Mouse (Mus musculus) hindbrain, postnatal 0 days (tissue): ENCODE data around the gene Smyd3. TPM values are rescaled to one million over a fixed set of nuclear protein-coding genes. Genes with fewer than 3 reads are reported as not detected.

Source experiments
- ATAC-seq: fragments of 200-750 bp; cut with Nextera tagmentation; 2 replicates; pipeline ENCODE4 v1.8.0; 2017; ENCODE audit warnings: mild to moderate bottlenecking, moderate TSS enrichment, moderate library complexity
- DNase-seq: peaks from one replicate; pipeline ENCODE4 v3.0.0-alpha.2; 2015; ENCODE audit warnings: low spot score
- H3K27ac ChIP-seq: fragments of 300-500 bp; sonication (generic); 2 replicates; pipeline ENCODE4 v1.5.1; 2014; ENCODE audit warnings: mild to moderate bottlenecking
- H3K27me3 ChIP-seq: fragments of 300-500 bp; sonication (generic); 2 replicates; pipeline ENCODE4 v1.6.1; 2014; ENCODE audit warnings: low read length, mixed read lengths; ENCODE audit not compliant: insufficient read depth
- H3K36me3 ChIP-seq: fragments of 300-500 bp; sonication (generic); 2 replicates; pipeline ENCODE4 v1.6.1; 2014; ENCODE audit warnings: low read length, mixed read lengths; ENCODE audit not compliant: insufficient read depth
- H3K4me1 ChIP-seq: fragments of 300-500 bp; sonication (generic); 2 replicates; pipeline ENCODE4 v1.6.1; 2014; ENCODE audit warnings: antibody characterized with exemption, low read length, mixed read lengths; ENCODE audit not compliant: insufficient read depth
- H3K4me2 ChIP-seq: fragments of 300-500 bp; sonication (generic); 2 replicates; pipeline ENCODE4 v1.6.1; 2014; ENCODE audit warnings: low read depth, mild to moderate bottlenecking, low read length, moderate library complexity, mixed read lengths
- H3K4me3 ChIP-seq: fragments of 300-500 bp; sonication (generic); 2 replicates; pipeline ENCODE4 v1.5.1; 2014; ENCODE audit warnings: low read length
- H3K9ac ChIP-seq: fragments of 300-500 bp; sonication (generic); replicated peaks from 2 replicates; pipeline ENCODE4 v1.6.1; 2014; ENCODE audit warnings: mild to moderate bottlenecking, low read length, moderate library complexity, mixed read lengths
- H3K9me3 ChIP-seq: fragments of 300-500 bp; sonication (generic); 2 replicates; pipeline ENCODE4 v1.6.1; 2016; ENCODE audit warnings: low read length, mixed read lengths
- CTCF ChIP-seq: IDR thresholded peaks from 2 replicates; pipeline ENCODE4 v1.5.1; 2016; ENCODE audit warnings: antibody characterized with exemption, control low read depth, low read depth
- WGBS: fragments of 180-500 bp; shearing (Covaris S2); extraction: QIAGEN DNeasy Blood & Tissue Kit; methylation state at CpG from one replicate; pipeline ENCODE4 v1.1.7; 2014; 5-methylcytosine and 5-hydroxymethylcytosine counted together
- polyA plus RNA-seq: library from polyadenylated mRNA; unstranded; fragments of >200 nt; fragmentation: Nextera tagmentation; extraction: Ambion mirVana; gene quantifications from 2 replicates; pipeline ENCODE4 v1.2.1, GENCODE M21; 2015
- total RNA-seq: library from RNA; depleted of rRNA; stranded (reverse); fragments of >200 nt; gene quantifications from 2 replicates; pipeline ENCODE4 v1.2.3, GENCODE M21; 2014

The Smyd3 gene
- total and polyA plus RNA-seq, 2 experiments from 2014 or later = 15.4 to 26.1 TPM

DNA sequence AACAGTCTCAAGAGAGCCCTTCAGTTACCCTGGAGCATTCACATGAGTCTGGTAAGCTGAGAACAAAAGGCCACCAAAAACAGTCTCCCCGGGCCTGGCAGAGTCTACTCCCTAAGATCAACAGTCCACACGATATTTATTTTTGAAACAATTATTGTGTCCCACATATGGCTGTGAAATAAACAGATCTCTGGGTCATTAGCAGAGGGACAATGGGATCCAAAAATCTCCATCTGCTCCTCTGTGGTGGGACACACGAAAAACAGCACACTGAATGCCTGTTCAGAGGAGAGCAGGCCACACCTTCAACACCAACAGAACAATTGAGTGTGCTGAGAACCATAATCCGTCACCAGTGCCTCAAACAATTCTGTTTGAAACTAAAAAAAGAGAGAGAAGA lies 300.8 kb downstream of the Smyd3 start:
- no peak for ATAC-seq
- H3K4me1 ChIP-seq = no peaks in the 10 kb centered on the region
- no peak for DNase-seq
- no peaks in the 10 kb centered on the region for H3K36me3 ChIP-seq
- TF ChIP-seq CTCF = no peak
- no peaks in the 10 kb centered on the region for H3K9me3 ChIP-seq
- no peak overlapping the region for H3K4me2 ChIP-seq
- H3K4me3 ChIP-seq = no peak overlapping the region
- H3K27me3 ChIP-seq = no peaks in the 10 kb centered on the region
- 32% methylated on average over 4 of the region's 4 CpGs for WGBS
- no peak overlapping the region for H3K9ac ChIP-seq
- H3K27ac ChIP-seq = no peak overlapping the region

DNA sequence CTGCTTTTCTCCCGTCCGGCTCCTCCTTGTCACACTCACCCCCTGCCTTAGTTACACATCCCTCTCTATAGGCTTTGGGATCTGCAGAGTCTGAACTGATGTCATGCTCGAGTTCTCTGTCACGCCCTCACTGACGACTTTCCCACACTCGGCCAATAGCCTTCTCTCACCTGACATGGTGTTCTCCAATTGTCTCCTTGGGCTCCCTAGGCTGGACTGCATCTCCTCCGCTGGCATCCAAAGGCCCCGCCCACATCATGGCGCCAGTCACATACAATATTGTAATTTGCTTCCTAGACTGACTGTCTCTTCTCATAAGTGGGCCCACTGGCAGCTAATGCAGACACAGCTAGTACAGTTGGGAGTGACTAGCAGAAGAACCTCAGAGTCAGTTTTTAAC lies 304.5 kb downstream of the Smyd3 start:
- no peak for TF ChIP-seq CTCF

DNA sequence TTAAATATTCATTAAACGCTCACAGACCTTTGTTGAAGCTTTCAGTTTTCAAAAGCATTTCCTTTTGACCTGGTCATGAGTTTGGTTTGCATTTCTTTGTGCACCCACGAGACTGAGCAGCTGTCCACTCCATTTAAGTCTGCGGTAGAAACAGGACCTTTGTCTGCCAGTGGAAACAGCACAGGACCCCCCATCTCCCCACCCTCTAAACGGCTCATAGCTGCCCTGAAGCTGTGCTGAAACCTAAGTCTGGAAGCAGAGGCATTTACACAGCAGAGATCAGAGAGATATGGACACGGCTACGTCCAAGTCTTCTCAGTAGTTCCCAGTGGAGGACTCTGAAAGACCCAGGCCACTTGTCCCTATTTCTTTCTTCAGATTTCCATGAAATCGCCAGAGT lies 305.5 kb downstream of the Smyd3 start:
- no peak for ATAC-seq
- no peaks in the 10 kb centered on the region for H3K4me1 ChIP-seq
- H3K4me2 ChIP-seq = no peak overlapping the region
- H3K36me3 ChIP-seq = no peaks in the 10 kb centered on the region
- DNase-seq = no peak
- 47% methylated on average over 7 of the region's 7 CpGs for WGBS
- no peak overlapping the region for H3K27ac ChIP-seq
- TF ChIP-seq CTCF = no peak
- no peak overlapping the region for H3K9ac ChIP-seq
- no peak overlapping the region for H3K4me3 ChIP-seq
- no peaks in the 10 kb centered on the region for H3K9me3 ChIP-seq
- no peaks in the 10 kb centered on the region for H3K27me3 ChIP-seq

More for the DNA sequence above, 304.5 kb downstream of the Smyd3 start:
- H3K4me2 ChIP-seq = no peak overlapping the region
- WGBS = 86% methylated on average over 9 of the region's 9 CpGs
- H3K4me3 ChIP-seq = no peak overlapping the region
- no peaks in the 10 kb centered on the region for H3K36me3 ChIP-seq
- no peak for DNase-seq
- H3K9ac ChIP-seq = no peak overlapping the region
- H3K9me3 ChIP-seq = no peaks in the 10 kb centered on the region
- H3K27ac ChIP-seq = no peak overlapping the region
- ATAC-seq = no peak
- H3K27me3 ChIP-seq = no peaks in the 10 kb centered on the region
- no peaks in the 10 kb centered on the region for H3K4me1 ChIP-seq

DNA sequence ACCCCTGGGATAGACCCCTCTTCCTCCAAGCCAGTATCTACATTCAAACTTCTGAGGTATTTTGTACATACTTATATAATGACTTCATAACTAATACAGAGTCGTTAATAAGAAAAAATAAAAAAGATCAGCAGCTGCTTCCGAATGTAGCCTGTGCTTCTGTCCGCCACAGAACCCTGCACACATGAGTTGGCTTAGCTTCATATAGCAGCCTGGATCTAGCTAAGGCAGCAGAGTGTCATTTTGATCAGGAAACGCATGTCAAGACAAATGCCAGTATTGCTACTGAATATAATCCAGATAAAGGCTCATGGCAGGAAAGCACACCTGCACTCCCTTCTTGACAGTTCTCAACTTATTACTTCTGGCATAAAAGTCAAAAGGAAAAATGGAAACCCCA lies 306.5 kb downstream of the Smyd3 start:
- Histone ChIP-seq H3K9ac (no peak overlapping the region), H3K36me3 (no peaks in the 10 kb centered on the region), H3K4me3 (no peak overlapping the region), H3K9me3 (no peaks in the 10 kb centered on the region), H3K4me1 (no peaks in the 10 kb centered on the region), H3K4me2 (no peak overlapping the region), H3K27ac (no peak overlapping the region), H3K27me3 (no peaks in the 10 kb centered on the region)
- no peak for DNase-seq
- ATAC-seq = no peak
- no peak for TF ChIP-seq CTCF
- WGBS = 74% methylated on average over 4 of the region's 4 CpGs

DNA sequence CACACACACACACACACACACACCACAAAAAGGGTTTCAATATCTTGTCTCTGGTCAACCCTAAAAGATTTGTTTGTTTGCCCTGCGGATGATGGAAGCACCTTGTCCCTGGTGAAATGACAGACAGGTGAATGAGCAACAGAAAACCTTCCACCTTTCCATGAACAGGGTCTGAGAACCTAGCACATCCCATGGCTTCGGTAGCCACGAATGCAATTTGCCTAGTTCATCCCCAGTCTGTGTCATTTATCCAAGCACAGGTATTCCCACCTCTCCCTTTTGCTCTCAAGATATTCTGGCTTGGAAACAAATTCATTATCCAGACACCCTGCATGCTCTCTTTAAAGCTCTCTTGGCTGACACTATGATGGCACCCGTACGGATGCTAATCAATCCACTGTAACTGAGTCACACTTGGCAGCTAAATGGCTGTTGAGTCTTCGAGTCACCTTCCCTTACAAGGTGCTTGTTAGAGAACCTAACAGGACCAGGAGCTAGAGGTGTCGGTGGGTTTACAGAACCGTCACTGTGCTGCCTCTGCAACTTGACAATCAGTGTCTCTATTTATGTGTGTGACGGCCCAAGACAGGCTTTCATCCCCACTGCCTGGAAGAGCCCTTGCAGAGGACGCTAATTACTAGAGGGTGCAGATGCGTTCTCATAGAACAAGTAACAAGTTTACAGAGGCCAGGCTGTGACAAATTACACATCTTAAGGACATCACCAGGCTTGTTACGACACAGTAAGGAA lies 309.8 kb downstream of the Smyd3 start:
- Histone ChIP-seq H3K4me2 (no peak overlapping the region), H3K9ac (no peak overlapping the region), H3K27ac (no peak overlapping the region), H3K9me3 (no peaks in the 10 kb centered on the region), H3K27me3 (no peaks in the 10 kb centered on the region), H3K4me3 (no peak overlapping the region), H3K36me3 (no peaks in the 10 kb centered on the region), H3K4me1 (no peaks in the 10 kb centered on the region)
- ATAC-seq = no peak
- TF ChIP-seq CTCF = no peak
- no peak for DNase-seq
- 67% methylated on average over 12 of the region's 12 CpGs for WGBS

DNA sequence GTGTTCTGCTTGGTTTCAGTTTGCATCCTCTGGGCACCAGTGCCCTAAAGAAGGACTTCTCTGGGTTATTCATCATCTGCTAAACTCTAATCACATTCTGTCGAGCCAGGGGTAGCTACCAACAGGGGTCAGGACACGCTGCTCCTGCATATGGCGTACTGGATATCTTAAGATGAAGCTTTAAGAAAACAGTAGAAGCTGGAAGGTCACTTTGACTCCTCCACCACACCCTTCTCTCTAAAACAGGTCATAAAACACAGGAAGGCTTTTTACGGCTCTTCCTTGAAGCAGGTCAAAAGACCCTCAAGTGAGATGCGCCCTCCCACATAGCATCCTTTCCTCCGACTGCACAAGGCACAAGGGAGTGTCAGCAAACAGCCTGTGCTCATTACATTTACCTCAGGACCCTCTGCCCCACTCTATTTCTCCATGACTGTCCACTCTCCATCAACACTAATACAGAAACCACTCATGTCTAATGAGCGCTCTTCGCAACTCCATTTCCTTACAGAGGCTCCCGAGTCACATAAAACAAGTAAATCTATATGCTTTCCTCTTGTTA lies 310.6 kb downstream of the Smyd3 start:
- Histone ChIP-seq H3K9me3 (no peaks in the 10 kb centered on the region), H3K4me3 (no peak overlapping the region), H3K4me2 (no peak overlapping the region), H3K27me3 (no peaks in the 10 kb centered on the region), H3K4me1 (no peaks in the 10 kb centered on the region), H3K36me3 (no peaks in the 10 kb centered on the region), H3K27ac (no peak overlapping the region), H3K9ac (no peak overlapping the region)
- TF ChIP-seq CTCF = no peak
- ATAC-seq (no peak), DNase-seq (no peak)
- 78% methylated on average over 9 of the region's 9 CpGs for WGBS

DNA sequence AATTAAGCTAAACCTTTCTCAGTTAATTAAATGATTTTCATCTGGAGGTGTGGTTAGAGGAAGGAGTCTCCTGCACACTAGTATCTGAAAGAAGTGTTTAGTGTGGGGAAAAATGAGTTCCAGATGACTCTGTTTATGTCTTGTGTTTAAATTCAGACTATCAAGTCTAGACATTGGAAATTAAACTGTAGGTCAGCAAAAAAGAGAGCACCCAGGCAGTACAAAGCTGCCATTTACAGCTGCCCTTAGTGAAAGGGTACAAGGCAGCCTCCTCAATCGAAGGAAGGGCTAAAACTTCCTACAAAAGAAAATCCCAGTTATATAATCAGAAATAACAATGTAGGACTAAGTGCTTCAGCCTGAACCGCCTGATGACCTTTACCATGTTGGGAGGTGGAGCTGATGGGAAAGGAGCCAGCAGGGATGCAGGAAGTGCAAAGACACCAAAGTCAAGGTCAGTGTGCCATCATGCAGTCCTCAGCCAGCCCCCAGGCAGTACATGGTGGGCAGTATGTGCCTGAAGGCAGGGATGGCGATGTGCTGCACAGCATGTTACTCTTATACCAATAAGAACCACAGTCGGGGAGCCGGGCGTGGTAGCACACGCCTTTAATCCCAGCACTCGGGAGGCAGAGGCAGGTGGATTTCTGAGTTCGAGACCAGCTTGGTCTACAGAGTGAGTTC lies 319.2 kb downstream of the Smyd3 start:
- Histone ChIP-seq H3K9me3 (no peaks in the 10 kb centered on the region), H3K4me2 (no peak overlapping the region), H3K4me1 (no peaks in the 10 kb centered on the region), H3K9ac (no peak overlapping the region), H3K27ac (no peak overlapping the region), H3K4me3 (no peak overlapping the region), H3K36me3 (no peaks in the 10 kb centered on the region), H3K27me3 (no peaks in the 10 kb centered on the region)
- WGBS = 88% methylated on average over 9 of the region's 9 CpGs
- DNase-seq (no peak), ATAC-seq (no peak)
- TF ChIP-seq CTCF = no peak
